Mouse (Mus musculus) hindbrain, embryonic 16.5 days (tissue): ENCODE results near the gene Zc3h6. TPM values are rescaled to one million over a fixed set of nuclear protein-coding genes. Genes with fewer than 3 reads are reported as not detected.

Experiments used
- microRNA-seq: library from miRNA; unstranded; fragments of <30 nt; microRNA quantifications from one replicate; pipeline ENCODE4, GENCODE M21; 2017
- polyA plus RNA-seq: library from polyadenylated mRNA; unstranded; fragments of >200 nt; fragmentation: Nextera tagmentation; extraction: Ambion mirVana; gene quantifications from 2 replicates; pipeline ENCODE4 v1.2.1, GENCODE M21; 2015

Zc3h6 gene
- polyA plus RNA-seq, 1 experiment from 2014 or later, result 4.1 TPM

Small RNA genes lying within 50 kb of the gene (microRNA-seq; reads per million reads assigned to microRNA genes)
- gene Gm22859, result not detected

Other genes starting within 250 kb of the Zc3h6 start
- 35.1 and 35.9 TPM in 2 replicates for gene Tmem87b, start 149.3 kb upstream of the Zc3h6 start, polyA plus RNA-seq
- gene Fbln7, start 104.4 kb upstream of the Zc3h6 start, polyA plus RNA-seq, result 3.7 and 4.3 TPM in 2 replicates
- gene Zc3h8, start 23.3 kb upstream of the Zc3h6 start, polyA plus RNA-seq, result 13.8 and 14.1 TPM in 2 replicates
- 16.7 and 17.0 TPM in 2 replicates for gene Gm10762, start 323 bp downstream of the Zc3h6 start, polyA plus RNA-seq
- gene Vinac1, start 80.8 kb downstream of the Zc3h6 start, polyA plus RNA-seq, result 0.70 and 0.92 TPM in 2 replicates
- gene Ttl, start 98.5 kb downstream of the Zc3h6 start, polyA plus RNA-seq, result 38.2 and 46.9 TPM in 2 replicates
- 13.0 and 15.6 TPM in 2 replicates for gene Polr1b, start 133.6 kb downstream of the Zc3h6 start, polyA plus RNA-seq
- gene Chchd5, start 162.3 kb downstream of the Zc3h6 start, polyA plus RNA-seq, result 18.7 and 19.8 TPM in 2 replicates
- gene Slc20a1, start 231.4 kb downstream of the Zc3h6 start, polyA plus RNA-seq, result 53.2 and 55.6 TPM in 2 replicates